Mouse (Mus musculus) testis, postnatal 14 days (tissue): ENCODE results near the gene Gm10447.
A peak's percentile ranks its signal among the peaks of the same experiment; 100 is the strongest.
"Not testable (repeated sequence)": the region's sequence is repeated elsewhere in the genome, so short reads cannot be mapped to it uniquely, and the experiment has no call there.

Source experiments
- DNase-seq: peaks from one replicate; pipeline ENCODE4 v3.0.0; 2021; ENCODE audit warnings: low spot score

The Gm10447 gene

GRCm38 (mm10) chr11:53443861-53444260 lies 13.0 kb downstream of the Gm10447 start:
- no peak for DNase-seq

GRCm38 (mm10) chr11:53441921-53442320 lies 15.0 kb downstream of the Gm10447 start:
- DNase-seq: no peak

- DNase-seq: no peak
Observed at GRCm38 (mm10) chr11:53436338-53436737, 20.6 kb downstream of the Gm10447 start.

- DNase-seq: no peak
Observed at GRCm38 (mm10) chr11:53435504-53435903, 21.4 kb downstream of the Gm10447 start.

- no peak for DNase-seq
Observed at GRCm38 (mm10) chr11:53433057-53433456, 23.9 kb downstream of the Gm10447 start.

GRCm38 (mm10) chr11:53431347-53432056 lies 25.4 kb downstream of the Gm10447 start:
- DNase-seq: no peak

- peak; percentile 100 for DNase-seq
Observed at GRCm38 (mm10) chr11:53430670-53431346, 26.1 kb downstream of the Gm10447 start, which contains the start of the genes Uqcrq and Gdf9. Gene Uqcrq (minus strand): TSS chr11:53430831. Gene Gdf9 (plus strand): TSS chr11:53431023.

- DNase-seq: no peak
Observed at GRCm38 (mm10) chr11:53430300-53430669, 26.6 kb downstream of the Gm10447 start.

GRCm38 (mm10) chr11:53429182-53429581 lies 27.7 kb downstream of the Gm10447 start:
- DNase-seq: no peak

- no peak for DNase-seq
Observed at GRCm38 (mm10) chr11:53428716-53429057, 28.2 kb downstream of the Gm10447 start.

GRCm38 (mm10) chr11:53427993-53428715 lies 28.8 kb downstream of the Gm10447 start:
- DNase-seq: no peak

- DNase-seq: not testable (repeated sequence)
Observed at GRCm38 (mm10) chr11:53426914-53427313, 30.0 kb downstream of the Gm10447 start.

GRCm38 (mm10) chr11:53425711-53426255 lies 31.1 kb downstream of the Gm10447 start:
- DNase-seq: no peak

GRCm38 (mm10) chr11:53425251-53425650 lies 31.7 kb downstream of the Gm10447 start:
- DNase-seq: no peak

GRCm38 (mm10) chr11:53424826-53425225 lies 32.1 kb downstream of the Gm10447 start:
- DNase-seq: no peak

- DNase-seq: no peak
Observed at GRCm38 (mm10) chr11:53423036-53423435, 33.9 kb downstream of the Gm10447 start, which contains the start of gene Leap2. Gene Leap2 (minus strand): TSS chr11:53423170.

- DNase-seq: no peak
Observed at GRCm38 (mm10) chr11:53418048-53418447, 38.9 kb downstream of the Gm10447 start.

- DNase-seq: no peak
Observed at GRCm38 (mm10) chr11:53413871-53414270, 43.0 kb downstream of the Gm10447 start.

- DNase-seq: no peak
Observed at GRCm38 (mm10) chr11:53411738-53412137, 45.2 kb downstream of the Gm10447 start.
